Mouse (Mus musculus) lung, adult 10 weeks (tissue): ENCODE results near the gene Efcab2. TPM values are rescaled to one million over a fixed set of nuclear protein-coding genes. Genes with fewer than 3 reads are reported as not detected.

Experiments
- polyA plus RNA-seq: library from polyadenylated mRNA; stranded (reverse); fragments of 350-450 nt; fragmentation: Illumina TruSeq; extraction: RNeasy Lipid Tissue Mini Kit (QIAGEN cat#74804); gene quantifications from one replicate; pipeline ENCODE4 v1.2.3, GENCODE M21; 2014; ENCODE audit warnings: low read depth, low replicate concordance; ENCODE audit not compliant: insufficient read depth

Gene Efcab2
- polyA plus RNA-seq: 6.9 TPM

DNA sequence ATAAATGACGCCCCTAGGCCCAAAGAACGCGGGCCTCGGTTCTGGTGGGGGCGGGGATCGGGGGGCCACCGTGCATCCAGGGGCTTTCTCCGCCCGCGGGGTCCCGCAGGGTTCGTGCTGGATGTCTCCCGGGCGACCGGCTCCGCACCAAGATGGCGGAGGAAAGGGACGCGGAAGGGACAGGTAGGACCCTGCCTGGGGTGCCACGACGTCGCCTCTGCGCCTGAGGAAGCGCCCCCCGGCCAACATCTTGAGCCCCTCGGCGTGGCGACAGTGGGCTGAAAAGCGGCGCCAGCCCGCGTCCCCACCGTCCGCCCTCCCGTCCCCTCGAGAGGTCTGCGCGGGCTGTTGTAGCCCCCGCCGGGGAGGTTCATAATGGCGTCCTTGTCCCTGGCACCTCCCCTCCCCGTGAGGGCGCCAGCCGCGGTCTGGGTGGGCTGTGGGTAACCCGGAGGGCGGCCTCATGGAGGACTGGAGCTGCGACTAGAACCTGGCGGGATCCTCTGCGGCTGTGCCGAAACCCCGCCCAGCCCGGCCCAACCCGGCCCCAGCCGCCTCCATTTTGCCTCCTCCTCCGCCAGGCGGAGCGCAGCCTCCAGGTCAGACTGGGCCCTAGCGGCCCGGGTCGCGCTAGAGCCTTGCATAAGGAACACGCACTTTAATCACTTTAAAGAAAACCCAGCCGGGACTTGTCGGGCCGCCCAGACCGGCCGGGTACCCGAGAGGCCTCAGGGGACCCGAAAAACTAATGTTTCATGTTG lies at the start of gene Efcab2:
Gene Efcab2 (plus strand): TSS at position 135 of the 761 bp plus-strand sequence.

DNA sequence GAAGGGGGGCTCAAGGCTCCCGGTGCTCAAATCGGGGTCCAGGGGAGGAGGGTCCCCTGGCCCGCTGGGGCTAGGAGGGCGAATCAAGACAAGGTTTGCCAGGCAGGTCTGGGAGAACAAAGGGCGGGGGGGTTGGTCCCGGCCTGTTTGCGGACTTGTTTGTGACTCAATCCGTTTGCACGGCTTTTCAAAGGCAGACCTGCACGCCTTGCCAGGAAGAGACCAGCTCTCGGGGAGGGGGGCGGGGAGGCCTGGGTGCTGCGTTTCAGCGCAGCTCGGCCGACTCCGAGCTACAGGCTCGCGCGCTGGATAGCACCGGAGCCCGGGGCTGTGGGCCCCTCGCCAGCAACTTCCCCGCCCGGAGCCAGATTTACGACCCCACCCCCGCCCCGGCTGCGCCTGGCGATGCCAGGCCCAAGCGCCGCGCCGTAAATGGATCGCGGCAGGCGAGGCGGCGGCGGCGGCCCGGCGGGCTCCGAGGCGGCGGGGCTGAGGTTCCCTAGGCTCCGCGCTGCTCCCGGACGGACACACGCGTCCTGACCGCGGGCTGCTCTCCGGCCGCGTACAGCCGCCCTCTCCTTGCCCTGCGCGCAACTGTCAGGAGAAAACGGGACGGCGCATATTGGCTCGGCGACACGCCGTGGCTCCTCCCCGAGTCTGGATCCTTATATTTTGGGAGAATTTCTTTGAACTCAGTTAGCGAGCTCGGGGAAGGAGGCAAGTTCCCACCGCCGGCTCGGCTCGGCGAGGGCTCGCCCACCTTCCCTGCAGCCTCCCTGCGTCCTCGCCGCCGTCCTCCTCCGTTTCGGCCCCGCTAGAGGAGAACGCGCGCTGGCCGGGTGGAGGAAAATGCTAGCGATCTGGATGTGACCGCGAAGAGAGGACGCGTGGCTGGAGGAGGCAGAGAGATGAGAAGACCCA lies 122.8 kb downstream of the Efcab2 start, which contains the start of gene Kif26b:
Gene Kif26b (plus strand): TSS at position 695 of the 921 bp plus-strand sequence.

Other genes with a start within 250 kb of the Efcab2 start
- gene Desi2, start 218.7 kb upstream of the Efcab2 start, polyA plus RNA-seq: 4.3 TPM
- gene Cox20, start 87.0 kb upstream of the Efcab2 start, polyA plus RNA-seq: 53.2 TPM
- 77.3 TPM for gene Hnrnpu, start 68.3 kb upstream of the Efcab2 start, polyA plus RNA-seq
- 1.2 TPM for gene Kif26b, start 123.0 kb downstream of the Efcab2 start, polyA plus RNA-seq